Mouse (Mus musculus) cortical plate, adult 2 months (tissue): Measurements from ENCODE around the gene Nphp1.

Experiments used
- CTCF ChIP-seq: fragments of 200-500 bp; IDR thresholded peaks from 2 replicates; pipeline ENCODE4 v1.5.1; 2011; ENCODE audit warnings: mild to moderate bottlenecking, control low read depth, low read length; ENCODE audit not compliant: insufficient read depth; ENCODE audit errors: extremely low read depth
- POLR2A ChIP-seq: fragments of 200-500 bp; IDR thresholded peaks from 2 replicates; pipeline ENCODE4 v1.6.1; 2011; ENCODE audit warnings: mild to moderate bottlenecking, low read length, control low read depth; ENCODE audit not compliant: insufficient read depth; ENCODE audit errors: extremely low read depth

GRCm38 (mm10) chr2:127759157-127759880 is 29.4 kb downstream of the Nphp1 start:
- TF ChIP-seq CTCF (no peak), POLR2A (no peak)
